Mouse (Mus musculus): Measurements from ENCODE around the gene Col17a1. TPM values are rescaled to one million over a fixed set of nuclear protein-coding genes. Genes with fewer than 3 reads are reported as not detected.

Gene Col17a1
- polyA plus RNA-seq, 1 experiment = 1.4 TPM

DNA sequence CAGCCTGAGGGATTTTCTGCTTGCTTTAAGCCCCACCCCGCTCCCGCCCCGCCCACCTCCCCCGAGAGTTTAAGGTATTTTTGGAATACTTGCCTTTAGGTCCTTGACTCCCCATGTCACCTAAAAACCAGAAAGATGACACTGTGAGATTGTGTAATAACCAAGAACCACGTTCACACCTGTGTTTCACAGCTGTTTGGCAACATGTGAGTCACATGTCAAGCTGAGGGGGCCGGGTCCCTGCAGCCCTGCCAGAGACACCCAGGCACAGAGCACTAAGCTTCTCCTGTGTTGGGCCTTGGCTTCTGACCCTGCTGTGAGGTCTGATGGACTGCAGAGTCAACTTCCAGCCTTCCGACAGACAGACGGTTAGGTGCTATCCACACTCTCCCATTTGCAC, 24.3 kb downstream of the Col17a1 start:
- TF ChIP-seq CTCF (IDR thresholded peaks at IDR 0.05; ENCODE audit: borderline replicate concordance, extremely low read depth, insufficient read depth, insufficient read length) = no peak
- TF ChIP-seq POLR2A (IDR thresholded peaks at IDR 0.05; ENCODE audit: borderline replicate concordance, extremely low read depth, insufficient read depth, insufficient read length, poor library complexity, severe bottlenecking) = no peak
- DNase-seq (ENCODE audit: low read depth) = no peak

- TF ChIP-seq POLR2A (IDR thresholded peaks at IDR 0.05; ENCODE audit: borderline replicate concordance, extremely low read depth, insufficient read depth, insufficient read length, poor library complexity, severe bottlenecking) = no peak
- TF ChIP-seq CTCF (IDR thresholded peaks at IDR 0.05; ENCODE audit: borderline replicate concordance, extremely low read depth, insufficient read depth, insufficient read length) = no peak
- DNase-seq (ENCODE audit: low read depth) = no peak
Observed at GRCm38 (mm10) chr19:47659765-47660408, 32.0 kb downstream of the Col17a1 start.

GRCm38 (mm10) chr19:47658914-47659535, 32.9 kb downstream of the Col17a1 start:
- peak; percentile 84 for DNase-seq (ENCODE audit: low read depth)
- TF ChIP-seq POLR2A (IDR thresholded peaks at IDR 0.05; ENCODE audit: borderline replicate concordance, extremely low read depth, insufficient read depth, insufficient read length, poor library complexity, severe bottlenecking) = no peak
- TF ChIP-seq CTCF (IDR thresholded peaks at IDR 0.05; ENCODE audit: borderline replicate concordance, extremely low read depth, insufficient read depth, insufficient read length) = peak; percentile 82

DNA sequence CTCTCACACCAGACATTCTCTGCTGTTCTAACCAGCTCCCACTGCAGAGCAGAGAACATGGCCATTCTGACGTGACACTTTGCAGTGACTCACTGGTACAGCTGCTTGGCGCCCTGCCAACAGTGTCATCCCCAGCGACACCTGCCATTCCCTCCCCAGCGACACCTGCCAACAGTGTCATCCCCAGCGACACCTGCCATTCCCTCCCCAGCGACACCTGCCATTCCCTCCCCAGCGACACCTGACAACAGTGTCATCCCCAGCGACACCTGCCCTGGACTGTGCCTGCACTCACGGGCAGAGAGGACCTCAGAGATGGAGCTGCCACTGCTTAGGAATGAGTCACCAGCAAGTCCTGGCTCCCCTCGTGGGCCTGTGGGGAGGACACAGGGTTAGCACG, 37.0 kb downstream of the Col17a1 start:
- no peak for DNase-seq (ENCODE audit: low read depth)
- TF ChIP-seq CTCF (IDR thresholded peaks at IDR 0.05; ENCODE audit: borderline replicate concordance, extremely low read depth, insufficient read depth, insufficient read length) (no peak), POLR2A (IDR thresholded peaks at IDR 0.05; ENCODE audit: borderline replicate concordance, extremely low read depth, insufficient read depth, insufficient read length, poor library complexity, severe bottlenecking) (no peak)

GRCm38 (mm10) chr19:47653173-47653572, 38.7 kb downstream of the Col17a1 start:
- TF ChIP-seq POLR2A (IDR thresholded peaks at IDR 0.05; ENCODE audit: borderline replicate concordance, extremely low read depth, insufficient read depth, insufficient read length, poor library complexity, severe bottlenecking) = no peak
- TF ChIP-seq CTCF (IDR thresholded peaks at IDR 0.05; ENCODE audit: borderline replicate concordance, extremely low read depth, insufficient read depth, insufficient read length) = no peak
- no peak for DNase-seq (ENCODE audit: low read depth)

DNA sequence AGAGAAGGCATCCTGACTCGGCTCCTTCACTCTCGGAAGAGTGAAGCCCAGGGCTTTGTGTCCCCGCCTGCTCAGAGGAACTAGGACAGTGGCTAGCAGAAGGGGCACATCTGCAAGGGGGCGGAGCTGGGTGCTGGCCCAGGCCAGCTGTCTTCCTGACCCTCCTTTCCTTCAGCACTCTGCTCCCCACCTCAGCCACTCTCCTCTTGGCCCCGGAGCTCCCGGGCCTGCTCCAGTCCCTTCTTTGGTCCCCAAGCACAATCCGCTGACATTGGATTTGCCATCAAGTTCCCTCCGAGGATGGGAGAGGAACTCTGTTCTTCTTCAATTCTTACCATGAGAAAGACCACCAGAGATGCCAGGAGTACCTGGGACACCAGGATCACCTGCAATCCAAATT, 39.6 kb downstream of the Col17a1 start:
- DNase-seq (ENCODE audit: low read depth) = no peak
- TF ChIP-seq POLR2A (IDR thresholded peaks at IDR 0.05; ENCODE audit: borderline replicate concordance, extremely low read depth, insufficient read depth, insufficient read length, poor library complexity, severe bottlenecking) (no peak), CTCF (IDR thresholded peaks at IDR 0.05; ENCODE audit: borderline replicate concordance, extremely low read depth, insufficient read depth, insufficient read length) (no peak)

- DNase-seq (ENCODE audit: low read depth) = no peak
- no peak for TF ChIP-seq CTCF (IDR thresholded peaks at IDR 0.05; ENCODE audit: borderline replicate concordance, extremely low read depth, insufficient read depth, insufficient read length)
- TF ChIP-seq POLR2A (IDR thresholded peaks at IDR 0.05; ENCODE audit: borderline replicate concordance, extremely low read depth, insufficient read depth, insufficient read length, poor library complexity, severe bottlenecking) = no peak
Observed at GRCm38 (mm10) chr19:47651160-47651480, 40.8 kb downstream of the Col17a1 start.

DNA sequence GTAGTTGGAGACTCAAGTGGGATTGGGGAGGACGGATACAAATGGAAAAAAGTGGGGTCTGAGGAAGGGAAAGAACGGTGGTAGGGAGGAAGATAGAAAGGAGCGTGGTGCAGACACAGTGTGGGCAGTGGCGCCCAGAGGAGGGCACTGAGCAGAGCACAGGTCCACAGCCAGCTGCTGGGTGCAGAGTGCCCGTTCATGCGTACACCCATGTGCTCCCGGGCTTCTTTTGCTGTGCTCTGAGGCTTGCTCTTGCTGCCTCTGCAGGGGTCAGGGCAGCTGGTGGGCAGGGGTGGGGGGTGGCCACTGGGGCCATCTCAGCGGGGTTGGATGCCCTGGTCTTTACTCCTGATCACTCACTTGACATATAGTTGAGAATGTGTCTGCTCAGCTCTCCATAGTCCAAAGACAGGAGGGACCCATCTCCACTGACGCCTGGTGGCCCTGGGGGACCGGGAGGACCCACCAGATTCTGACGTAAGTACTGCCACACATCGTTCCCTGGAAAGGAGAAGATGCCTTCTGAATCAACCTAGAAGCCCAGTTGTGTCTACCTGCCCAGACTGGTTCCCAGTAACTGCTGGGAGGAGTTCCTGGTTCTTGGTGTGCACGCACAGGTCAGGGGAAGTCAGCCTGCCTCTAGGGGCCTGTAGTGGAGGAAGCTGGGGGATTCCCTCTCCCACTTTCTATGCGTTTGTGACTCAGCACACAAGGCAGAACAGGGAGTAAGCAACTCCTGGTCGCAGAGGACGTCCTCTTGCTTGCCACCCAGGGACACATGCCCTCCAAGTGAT, 41.3 kb downstream of the Col17a1 start:
- DNase-seq (ENCODE audit: low read depth) = no peak
- no peak for TF ChIP-seq CTCF (IDR thresholded peaks at IDR 0.05; ENCODE audit: borderline replicate concordance, extremely low read depth, insufficient read depth, insufficient read length)
- TF ChIP-seq POLR2A (IDR thresholded peaks at IDR 0.05; ENCODE audit: borderline replicate concordance, extremely low read depth, insufficient read depth, insufficient read length, poor library complexity, severe bottlenecking) = no peak

- no peak for DNase-seq (ENCODE audit: low read depth)
- TF ChIP-seq CTCF (IDR thresholded peaks at IDR 0.05; ENCODE audit: borderline replicate concordance, extremely low read depth, insufficient read depth, insufficient read length) (no peak), POLR2A (IDR thresholded peaks at IDR 0.05; ENCODE audit: borderline replicate concordance, extremely low read depth, insufficient read depth, insufficient read length, poor library complexity, severe bottlenecking) (no peak)
Observed at GRCm38 (mm10) chr19:47649071-47649470, 42.8 kb downstream of the Col17a1 start.

DNA sequence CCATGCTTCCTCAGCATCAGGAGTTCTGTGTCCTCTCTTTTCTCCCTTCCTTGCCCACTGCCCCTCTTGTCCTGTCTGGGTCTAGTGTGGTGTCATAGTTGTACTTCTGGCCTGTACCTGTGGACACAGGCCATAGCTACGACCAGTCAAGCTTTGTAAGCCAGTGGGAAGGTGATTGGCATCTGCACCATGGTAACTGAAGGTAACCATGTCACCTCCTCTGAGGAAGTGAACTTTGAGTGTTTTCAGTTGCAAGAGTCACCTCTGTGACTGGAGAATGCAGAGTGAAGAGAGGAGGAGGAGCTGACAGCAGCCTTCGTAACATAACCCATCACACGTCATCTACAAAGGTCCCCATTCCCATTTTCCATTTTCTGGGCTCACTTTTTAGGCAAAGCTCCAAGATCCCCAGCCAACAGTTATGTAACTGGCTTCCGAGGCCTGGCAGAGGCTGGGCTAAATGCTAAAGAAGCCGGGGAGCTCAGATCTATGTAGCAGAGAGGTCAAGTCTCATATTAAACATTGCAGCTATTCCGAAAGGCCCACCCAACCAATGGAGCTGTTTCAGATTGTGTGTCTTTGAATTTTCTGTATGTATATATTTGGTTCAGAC, 45.3 kb downstream of the Col17a1 start:
- DNase-seq (ENCODE audit: low read depth) = no peak
- no peak for TF ChIP-seq CTCF (IDR thresholded peaks at IDR 0.05; ENCODE audit: borderline replicate concordance, extremely low read depth, insufficient read depth, insufficient read length)
- TF ChIP-seq POLR2A (IDR thresholded peaks at IDR 0.05; ENCODE audit: borderline replicate concordance, extremely low read depth, insufficient read depth, insufficient read length, poor library complexity, severe bottlenecking) = no peak

GRCm38 (mm10) chr19:47645583-47645982, 46.3 kb downstream of the Col17a1 start:
- no peak for TF ChIP-seq POLR2A (IDR thresholded peaks at IDR 0.05; ENCODE audit: borderline replicate concordance, extremely low read depth, insufficient read depth, insufficient read length, poor library complexity, severe bottlenecking)
- no peak for TF ChIP-seq CTCF (IDR thresholded peaks at IDR 0.05; ENCODE audit: borderline replicate concordance, extremely low read depth, insufficient read depth, insufficient read length)
- DNase-seq (ENCODE audit: low read depth) = peak; percentile 55
